Mouse (Mus musculus) G1E (cell line): Measurements from ENCODE around the gene Asb1.

Experiments
- CTCF ChIP-seq: IDR thresholded peaks from 2 replicates; pipeline ENCODE4 v1.5.1; 2012; ENCODE audit warnings: low read depth, low read length, inconsistent platforms, mixed read lengths
- GATA1 ChIP-seq: IDR thresholded peaks from 2 replicates; pipeline ENCODE4 v1.6.1; 2012; ENCODE audit warnings: borderline replicate concordance, low read length, inconsistent platforms, mixed read lengths
- POLR2AphosphoS5 ChIP-seq: IDR thresholded peaks from 2 replicates; pipeline ENCODE4 v1.6.1; 2012; ENCODE audit warnings: low read depth, low read length, inconsistent platforms; ENCODE audit not compliant: insufficient replicate concordance

DNA sequence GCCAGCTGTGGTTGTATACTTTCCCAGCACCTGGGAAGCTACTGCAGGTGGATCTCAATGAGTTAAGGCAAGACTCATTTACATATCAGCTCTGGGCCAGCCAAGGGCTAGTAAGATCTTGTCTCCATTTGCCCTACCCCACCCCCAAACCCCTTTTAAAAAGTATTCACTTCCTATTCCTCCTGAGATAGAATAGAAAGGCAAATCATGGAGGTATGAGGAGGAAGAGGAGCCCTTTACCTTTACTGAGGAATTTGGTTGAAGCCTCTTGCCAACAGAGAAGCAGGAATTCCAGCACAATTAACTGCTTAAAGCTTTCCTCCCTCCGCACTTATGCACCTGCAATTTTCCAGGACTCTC lies 1.8 kb upstream of the Asb1 start:
- TF ChIP-seq CTCF (no peak), GATA1 (no peak), POLR2AphosphoS5 (no peak)
